Mouse (Mus musculus) kidney, postnatal 0 days (tissue): ENCODE results near the gene Gm38393. TPM values are rescaled to one million over a fixed set of nuclear protein-coding genes. Genes with fewer than 3 reads are reported as not detected.
A peak's percentile ranks its signal among the peaks of the same experiment; 100 is the strongest.

Experiments
- ATAC-seq: fragments of 200-750 bp; cut with Nextera tagmentation; replicated peaks from 2 replicates; pipeline ENCODE4 v1.8.0; 2017; ENCODE audit warnings: low read depth, moderate number of reproducible peaks, moderate TSS enrichment, moderate library complexity; ENCODE audit not compliant: low FRiP score
- DNase-seq: peaks from one replicate; pipeline ENCODE4 v3.0.0-alpha.2; 2016; ENCODE audit warnings: low spot score
- H3K27ac ChIP-seq: fragments of 300-500 bp; sonication (generic); 2 replicates; pipeline ENCODE4 v1.5.1; 2014; ENCODE audit warnings: mild to moderate bottlenecking
- H3K27me3 ChIP-seq: fragments of 300-500 bp; sonication (generic); 2 replicates; pipeline ENCODE4 v1.6.1; 2014; ENCODE audit warnings: low read length, mixed read lengths; ENCODE audit not compliant: insufficient read depth
- H3K36me3 ChIP-seq: fragments of 300-500 bp; sonication (generic); 2 replicates; pipeline ENCODE4 v1.6.1; 2014; ENCODE audit warnings: low read length, mixed read lengths; ENCODE audit not compliant: insufficient read depth
- H3K4me1 ChIP-seq: fragments of 300-500 bp; sonication (generic); replicated peaks from 2 replicates; pipeline ENCODE4 v1.6.1; 2014; ENCODE audit warnings: antibody characterized with exemption, low read length, mixed read lengths; ENCODE audit not compliant: insufficient read depth
- H3K4me2 ChIP-seq: fragments of 300-500 bp; sonication (generic); 2 replicates; pipeline ENCODE4 v1.6.1; 2014; ENCODE audit warnings: mild to moderate bottlenecking, low read length, moderate library complexity, mixed read lengths
- H3K4me3 ChIP-seq: fragments of 300-500 bp; sonication (generic); replicated peaks from 2 replicates; pipeline ENCODE4 v1.5.1; 2014; ENCODE audit warnings: low read depth, low read length
- H3K9ac ChIP-seq: fragments of 300-500 bp; sonication (generic); 2 replicates; pipeline ENCODE4 v1.6.1; 2014; ENCODE audit warnings: low read depth, low read length
- H3K9me3 ChIP-seq: fragments of 300-500 bp; sonication (generic); replicated peaks from 2 replicates; pipeline ENCODE4 v1.6.1; 2016; ENCODE audit warnings: low read length, inconsistent platforms, mixed read lengths
- CTCF ChIP-seq: IDR thresholded peaks from 2 replicates; pipeline ENCODE4 v1.5.1; 2016; ENCODE audit warnings: antibody characterized with exemption, low read depth, mild to moderate bottlenecking, moderate library complexity
- WGBS: fragments of 180-500 bp; shearing (Covaris S2); extraction: QIAGEN DNeasy Blood & Tissue Kit; methylation state at CpG from one replicate; pipeline ENCODE4 v1.1.7; 2014; 5-methylcytosine and 5-hydroxymethylcytosine counted together
- polyA plus RNA-seq: library from polyadenylated mRNA; unstranded; fragments of >200 nt; fragmentation: Nextera tagmentation; extraction: Ambion mirVana; gene quantifications from 2 replicates; pipeline ENCODE4 v1.2.1, GENCODE M21; 2015

The Gm38393 gene
- 0.18 and 0.34 TPM in 2 replicates for polyA plus RNA-seq

GRCm38 (mm10) chr7:60004606-60005330, at the start of gene Gm38393, which contains the start of gene Snurf:
Gene Gm38393, minus strand, starts transcription at chr7:60005064.
Gene Snurf, minus strand, starts transcription at chr7:60005049.
- DNase-seq (peak; percentile 66), ATAC-seq (peak; percentile 26; the same call in 1 of the 2 replicates)
- H3K4me1 ChIP-seq, result no peaks in the 10 kb centered on the region
- H3K9me3 ChIP-seq, result no peaks in the 10 kb centered on the region
- no peaks in the 10 kb centered on the region for H3K27me3 ChIP-seq
- TF ChIP-seq CTCF, result no peak
- no peaks in the 10 kb centered on the region for H3K36me3 ChIP-seq
- peak within 1 kb of the TSS; percentile 57 for H3K9ac ChIP-seq
- 42% methylated on average over 30 of the region's 30 CpGs for WGBS
- H3K4me2 ChIP-seq, result peak within 1 kb of the TSS; percentile 58
- peak within 1 kb of the TSS; percentile 57; the same call in 1 of the 2 replicates for H3K27ac ChIP-seq
- peak within 1 kb of the TSS; percentile 49 for H3K4me3 ChIP-seq

GRCm38 (mm10) chr7:60047481-60048201, 42.8 kb upstream of the Gm38393 start:
- WGBS, result 73% methylated on average over 6 of the region's 6 CpGs
- ATAC-seq, result no peak
- Histone ChIP-seq H3K9me3 (no peaks in the 10 kb centered on the region), H3K9ac (no peak overlapping the region), H3K4me2 (no peak overlapping the region), H3K4me1 (no peaks in the 10 kb centered on the region), H3K27ac (no peak overlapping the region), H3K4me3 (no peak overlapping the region), H3K36me3 (no peaks in the 10 kb centered on the region), H3K27me3 (no peaks in the 10 kb centered on the region)
- no peak for TF ChIP-seq CTCF
- no peak for DNase-seq

GRCm38 (mm10) chr7:60013186-60013585, 8.3 kb upstream of the Gm38393 start:
- no peaks in the 10 kb centered on the region for H3K36me3 ChIP-seq
- no peaks in the 10 kb centered on the region for H3K4me1 ChIP-seq
- DNase-seq (no peak), ATAC-seq (no peak)
- H3K27me3 ChIP-seq, result no peaks in the 10 kb centered on the region
- TF ChIP-seq CTCF, result no peak
- no peak overlapping the region for H3K4me3 ChIP-seq
- H3K9ac ChIP-seq, result no peak overlapping the region
- H3K4me2 ChIP-seq, result no peak overlapping the region
- H3K27ac ChIP-seq, result no peak overlapping the region
- H3K9me3 ChIP-seq, result no peaks in the 10 kb centered on the region
- 54% methylated on average over 3 of the region's 3 CpGs for WGBS

- no peak for DNase-seq
- no peaks in the 10 kb centered on the region for H3K27me3 ChIP-seq
- H3K9ac ChIP-seq, result no peak overlapping the region
- no peaks in the 10 kb centered on the region for H3K36me3 ChIP-seq
- H3K9me3 ChIP-seq, result no peaks in the 10 kb centered on the region
- H3K27ac ChIP-seq, result no peak overlapping the region
- TF ChIP-seq CTCF, result peak; percentile 34; the same call in 1 of the 2 replicates
- H3K4me3 ChIP-seq, result no peak overlapping the region
- no peaks in the 10 kb centered on the region for H3K4me1 ChIP-seq
- ATAC-seq, result no peak
- whole genome bisulfite sequencing, result 46% methylated on average over 3 of the region's 3 CpGs
- no peak overlapping the region for H3K4me2 ChIP-seq
Measured at GRCm38 (mm10) chr7:60007727-60008360, 3.0 kb upstream of the Gm38393 start.

GRCm38 (mm10) chr7:60006262-60006661, 1.4 kb upstream of the Gm38393 start:
- ATAC-seq (no peak), DNase-seq (no peak)
- no peak overlapping the region for H3K4me2 ChIP-seq
- H3K4me1 ChIP-seq, result no peaks in the 10 kb centered on the region
- no peaks in the 10 kb centered on the region for H3K36me3 ChIP-seq
- no peak for TF ChIP-seq CTCF
- WGBS, result 65% methylated on average over 2 of the region's 2 CpGs
- no peak overlapping the region for H3K4me3 ChIP-seq
- H3K9me3 ChIP-seq, result no peaks in the 10 kb centered on the region
- no peak overlapping the region for H3K9ac ChIP-seq
- H3K27ac ChIP-seq, result no peak overlapping the region
- H3K27me3 ChIP-seq, result no peaks in the 10 kb centered on the region
